Mouse (Mus musculus): ENCODE measurements around the gene Ppp1r16b. TPM values are rescaled to one million over a fixed set of nuclear protein-coding genes. Genes with fewer than 3 reads are reported as not detected.
A peak's percentile ranks its signal among the peaks of the same experiment; 100 is the strongest.

Ppp1r16b gene
- total RNA-seq, 2 experiments from 2014 or later, result 63.1 to 68.0 TPM

- peak; percentile 66 to 76 for DNase-seq (ENCODE audit: low spot score in 2 of 2)
These were observed 2.7 kb downstream of the Ppp1r16b start for GRCm38 (mm10) chr2:158667671-158668432.

DNA sequence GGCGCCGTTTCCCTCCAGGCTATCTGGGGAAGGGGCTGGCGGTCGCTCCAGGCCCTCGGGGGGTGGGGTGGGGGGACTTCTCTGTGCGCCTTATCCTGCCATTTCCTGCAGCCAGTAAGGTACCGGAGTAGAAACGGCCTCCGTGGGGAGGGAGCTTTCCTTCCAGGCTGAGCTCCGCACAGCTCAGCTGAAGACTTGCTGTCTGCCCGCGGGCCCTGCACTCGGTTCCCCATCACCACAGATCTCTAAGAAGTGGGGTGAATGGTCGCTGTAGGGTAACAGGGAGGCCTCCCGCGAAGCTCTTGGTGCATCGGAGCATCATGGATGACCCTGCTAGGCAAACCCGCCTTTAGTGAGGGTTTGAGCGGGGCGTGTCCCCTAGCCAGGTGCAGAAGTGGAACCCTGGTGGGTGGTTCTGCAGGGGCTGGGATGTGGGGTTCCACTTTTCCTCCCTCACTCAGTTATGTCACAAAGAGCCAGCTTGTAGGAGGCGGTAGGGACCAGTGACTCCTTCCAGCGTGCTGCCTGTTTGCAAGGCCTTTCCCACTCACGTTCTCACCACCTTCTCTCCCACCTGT lies 3.3 kb downstream of the Ppp1r16b start:
- DNase-seq (ENCODE audit: low spot score in 2 of 2), result peak in 1 of 2 experiments; percentile 52

- no peak for DNase-seq (ENCODE audit: low spot score in 2 of 2)
These were observed 4.3 kb downstream of the Ppp1r16b start for GRCm38 (mm10) chr2:158669199-158670195.

DNA sequence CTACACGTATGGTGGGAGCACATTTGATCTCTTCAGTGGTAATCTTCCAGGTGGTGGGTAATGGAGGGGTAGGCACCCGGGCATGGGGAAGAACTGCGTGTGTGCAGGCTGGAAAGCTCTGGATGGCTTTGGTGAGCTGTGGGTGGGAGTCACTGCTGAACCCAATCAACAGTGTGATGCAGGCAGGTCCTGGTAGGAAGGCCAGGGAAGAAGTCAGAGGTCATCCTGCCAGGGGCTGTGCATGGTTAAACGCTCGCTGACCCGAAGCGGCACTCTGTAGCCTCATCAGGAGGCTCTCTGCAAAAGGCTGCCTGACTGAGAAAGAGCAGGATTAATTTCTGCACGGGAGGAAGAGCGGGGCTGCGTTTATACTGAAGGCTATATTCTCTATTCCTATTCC lies 5.4 kb downstream of the Ppp1r16b start:
- DNase-seq (ENCODE audit: low spot score in 2 of 2), result no peak

DNA sequence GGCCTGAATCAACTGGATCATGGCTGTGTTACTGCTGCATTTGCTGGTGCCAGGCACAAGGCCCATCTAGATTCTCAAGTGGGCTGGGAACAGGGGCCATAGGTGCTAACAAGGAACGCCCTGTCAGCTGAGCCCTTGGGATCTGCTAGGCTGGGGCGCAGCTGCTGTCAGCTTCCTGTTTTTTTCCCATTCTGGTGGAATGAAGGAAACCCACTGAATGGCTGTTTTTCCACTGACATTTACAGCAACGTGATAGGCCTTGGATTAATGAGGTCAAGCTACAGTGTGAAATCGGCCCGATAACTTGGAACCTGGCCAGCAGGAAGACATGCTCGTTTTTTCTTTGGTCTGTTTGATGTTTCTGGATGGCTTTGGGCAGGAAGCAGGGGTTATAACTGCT lies 7.6 kb downstream of the Ppp1r16b start:
- DNase-seq (ENCODE audit: low spot score in 2 of 2), result no peak

DNA sequence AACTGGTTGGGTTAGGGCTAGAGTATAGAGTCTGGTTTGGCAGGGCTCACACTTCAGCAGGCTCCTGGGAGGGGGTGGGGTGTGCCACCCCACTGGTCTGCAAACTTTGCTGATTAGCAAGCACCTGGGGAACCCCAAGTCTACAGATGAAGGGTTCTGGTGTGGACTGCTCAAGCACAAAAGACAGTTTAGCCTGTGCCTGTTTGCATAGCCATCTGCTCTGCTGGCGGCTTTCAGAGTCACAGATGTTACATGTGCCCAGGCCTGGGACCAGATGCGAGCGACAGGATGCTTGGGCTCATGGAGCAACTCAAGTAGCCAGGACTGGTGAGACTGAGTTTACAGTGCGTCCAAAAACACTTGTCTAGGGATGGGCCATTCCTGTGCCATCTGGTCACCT lies 8.3 kb downstream of the Ppp1r16b start:
- DNase-seq (ENCODE audit: low spot score in 2 of 2), result peak; percentile 61 to 66

DNA sequence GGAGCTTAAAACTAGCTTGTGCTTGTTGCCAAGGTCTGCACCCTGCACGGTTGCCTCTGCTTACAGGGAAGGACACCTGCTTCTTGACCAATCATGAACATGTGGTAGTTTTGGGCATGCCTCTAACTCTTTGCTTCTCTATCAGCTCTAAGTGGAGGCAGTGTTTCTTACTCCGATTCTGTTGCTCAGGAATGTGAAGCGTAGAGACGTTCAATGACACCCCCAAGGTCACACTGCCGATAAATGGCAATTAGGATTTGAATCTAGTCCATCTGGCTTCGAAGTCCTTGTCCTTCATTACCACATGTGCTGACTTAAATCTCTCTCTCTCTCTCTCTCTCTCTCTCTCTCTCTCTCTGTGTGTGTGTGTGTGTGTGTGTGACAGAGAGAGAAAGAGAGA lies 8.9 kb downstream of the Ppp1r16b start:
- DNase-seq (ENCODE audit: low spot score in 2 of 2), result no peak

GRCm38 (mm10) chr2:158674759-158675158 lies 9.6 kb downstream of the Ppp1r16b start:
- DNase-seq (ENCODE audit: low spot score in 2 of 2), result no peak

GRCm38 (mm10) chr2:158675161-158675560 lies 10.0 kb downstream of the Ppp1r16b start:
- DNase-seq (ENCODE audit: low spot score in 2 of 2), result no peak

DNA sequence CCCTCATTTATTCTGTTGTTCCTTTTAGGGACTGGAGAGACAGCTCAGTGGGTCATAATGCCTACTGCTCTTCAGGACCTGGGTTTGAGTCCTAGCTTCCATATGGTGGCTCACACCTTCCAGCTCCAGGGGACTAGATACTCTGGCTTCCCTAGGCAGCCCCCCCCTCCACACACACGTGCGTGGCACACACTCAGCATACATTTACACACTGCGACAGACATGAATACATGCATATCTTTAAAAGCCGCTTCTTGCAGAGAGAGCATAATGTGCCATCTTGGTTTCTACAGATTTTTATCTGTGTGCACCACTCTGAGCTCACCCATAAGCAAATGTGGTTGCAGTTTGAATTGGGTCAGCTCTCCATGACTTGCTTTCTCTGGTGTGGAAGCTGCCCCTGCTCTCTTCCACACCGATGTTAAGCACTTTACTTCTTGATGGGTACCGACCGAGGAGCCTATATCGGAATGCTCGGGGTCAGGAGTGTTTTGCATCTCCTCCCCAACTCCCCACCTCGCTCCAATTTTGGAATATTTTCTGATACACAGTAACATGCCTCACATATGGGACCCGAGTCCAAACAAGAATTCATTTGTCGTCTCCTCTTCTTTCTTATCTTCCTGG lies 10.8 kb downstream of the Ppp1r16b start:
- no peak for DNase-seq (ENCODE audit: low spot score in 2 of 2)

- DNase-seq (ENCODE audit: low spot score in 2 of 2), result no peak
These were observed 12.7 kb downstream of the Ppp1r16b start for GRCm38 (mm10) chr2:158677946-158678345.

- DNase-seq (ENCODE audit: low spot score in 2 of 2), result no peak
These were observed 13.9 kb downstream of the Ppp1r16b start for GRCm38 (mm10) chr2:158679091-158679490.

DNA sequence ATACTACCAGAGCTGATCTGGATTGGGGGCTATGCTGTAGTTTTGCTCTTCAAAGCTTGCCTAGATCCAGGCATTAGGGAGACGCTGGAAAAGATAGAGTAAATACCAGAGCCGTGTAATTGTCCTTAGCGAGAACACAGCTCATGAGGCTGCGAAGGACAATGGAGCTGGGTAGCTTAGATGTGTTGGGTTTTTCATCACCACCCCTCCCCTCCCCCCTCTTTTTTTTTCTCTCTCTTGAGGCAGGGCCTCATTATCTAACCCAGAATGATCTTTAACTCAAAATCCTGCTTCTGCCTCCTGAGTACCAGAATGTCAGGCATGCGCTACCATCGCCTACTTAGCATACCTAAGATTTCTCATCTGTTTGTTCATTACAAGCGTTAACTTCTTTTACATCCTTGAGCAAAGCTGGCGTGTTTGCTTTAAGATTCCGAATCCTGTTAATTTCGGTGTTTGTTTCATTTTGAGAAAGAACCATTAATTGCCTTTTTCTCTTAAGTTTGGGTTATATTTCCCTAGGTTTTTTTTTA lies 15.2 kb downstream of the Ppp1r16b start:
- DNase-seq (ENCODE audit: low spot score in 2 of 2), result no peak

GRCm38 (mm10) chr2:158681714-158682113 lies 16.5 kb downstream of the Ppp1r16b start:
- no peak for DNase-seq (ENCODE audit: low spot score in 2 of 2)

DNA sequence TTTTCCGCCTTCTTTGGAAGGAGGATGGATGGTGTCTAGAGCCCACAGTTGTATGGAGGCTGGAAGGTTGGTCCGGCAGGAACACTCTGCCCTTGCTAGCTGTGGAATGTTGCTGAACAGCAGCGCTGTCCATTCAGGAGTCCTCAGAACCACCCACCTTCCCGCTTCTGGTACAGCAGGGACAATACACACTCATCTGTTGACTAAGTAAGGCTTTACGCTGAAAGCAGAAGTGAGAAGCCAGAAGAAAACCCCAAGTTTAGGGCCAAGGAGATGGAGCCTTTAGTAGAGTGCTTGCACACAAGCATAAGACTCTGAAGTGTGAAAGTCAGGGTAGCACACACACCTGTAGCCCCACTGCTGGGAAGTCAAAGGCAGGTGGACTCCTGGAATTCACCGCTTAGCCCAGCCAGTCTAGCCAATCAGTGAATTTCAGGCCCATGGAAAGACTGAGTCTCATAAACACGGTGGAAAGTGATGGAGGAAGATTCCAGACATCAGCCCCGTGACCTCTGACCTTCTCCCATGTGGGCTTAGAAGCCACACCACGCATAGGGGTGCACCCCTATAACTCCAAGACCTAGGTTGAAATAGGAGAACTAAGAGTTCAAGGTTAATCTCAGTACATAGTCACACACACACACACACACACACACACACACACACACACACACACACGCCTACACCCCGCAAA lies 17.3 kb downstream of the Ppp1r16b start:
- DNase-seq (ENCODE audit: low spot score in 2 of 2), result no peak

- no peak for DNase-seq (ENCODE audit: low spot score in 2 of 2)
These were observed 17.8 kb downstream of the Ppp1r16b start for GRCm38 (mm10) chr2:158683038-158683413.

- DNase-seq (ENCODE audit: low spot score in 2 of 2), result no peak
These were observed 19.1 kb downstream of the Ppp1r16b start for GRCm38 (mm10) chr2:158684247-158684843.

- no peak for DNase-seq (ENCODE audit: low spot score in 2 of 2)
These were observed 19.7 kb downstream of the Ppp1r16b start for GRCm38 (mm10) chr2:158684910-158685309.

DNA sequence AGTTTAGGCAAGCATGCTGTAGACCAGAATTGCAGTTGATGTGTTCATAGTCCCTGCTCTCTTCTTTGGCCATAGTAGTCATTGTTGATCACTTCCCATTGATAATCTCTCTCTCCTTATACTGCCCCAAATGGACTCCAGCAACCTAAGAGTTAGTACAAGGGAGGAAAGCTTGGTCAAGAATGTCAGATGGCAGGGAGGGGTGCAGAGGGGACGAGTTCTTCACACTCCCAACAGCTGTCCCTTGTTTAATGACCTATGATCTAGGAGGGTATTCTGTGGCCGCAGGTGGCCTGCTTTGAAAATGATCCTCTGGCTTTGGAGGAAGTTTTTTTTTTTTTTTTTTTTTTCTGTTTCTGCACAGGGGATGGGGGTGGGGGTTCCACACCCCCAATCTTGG lies 21.2 kb downstream of the Ppp1r16b start:
- DNase-seq (ENCODE audit: low spot score in 2 of 2), result no peak

DNA sequence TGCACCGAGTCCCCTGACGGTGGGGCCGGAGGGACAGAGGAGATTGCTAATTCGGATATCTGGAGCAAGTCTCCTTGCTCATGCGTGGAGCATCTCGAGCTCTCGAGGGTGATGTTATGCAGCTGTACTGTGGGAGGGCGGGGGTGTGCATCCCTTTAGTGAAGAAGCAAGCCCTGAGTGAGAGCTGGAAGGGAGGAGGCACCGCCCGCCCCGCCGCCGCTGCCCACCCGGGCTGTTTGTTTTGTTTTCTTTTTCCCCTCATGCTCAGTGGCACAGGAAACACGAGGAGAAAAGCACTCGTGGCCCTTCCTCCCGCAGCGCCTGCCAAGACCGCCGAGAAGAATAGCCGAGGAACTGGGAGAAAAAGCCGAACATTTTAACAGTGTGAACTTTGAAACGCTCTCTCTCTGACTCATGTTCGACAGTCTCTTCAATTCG lies 22.6 kb downstream of the Ppp1r16b start:
- DNase-seq (ENCODE audit: low spot score in 2 of 2), result peak in 1 of 2 experiments; percentile 46

Data from layer of hippocampus, postnatal 10 days (tissue).